ENCODE assay signal across 11 mouse cellular contexts in the genomic region with DNA sequence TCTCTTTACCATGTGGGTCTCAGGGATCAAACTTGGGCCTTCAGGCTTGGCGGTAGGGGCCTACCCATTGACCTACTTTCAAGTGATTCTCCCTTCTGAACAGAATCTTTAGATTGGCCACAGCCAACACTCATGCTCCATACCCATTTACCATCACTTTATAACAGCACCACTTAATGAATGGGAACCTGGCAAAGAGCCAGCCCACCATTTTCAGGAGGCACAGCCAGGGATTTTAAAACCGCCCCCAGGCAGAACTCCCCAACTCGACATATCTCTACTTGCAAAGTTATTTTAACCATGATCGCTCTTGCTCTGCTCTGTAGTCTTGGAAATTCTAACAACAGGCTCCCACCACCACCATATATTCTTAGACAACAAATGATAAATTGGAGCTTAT. TPM values are rescaled to one million over a fixed set of nuclear protein-coding genes. Genes with fewer than 3 reads are reported as not detected.
DNase-seq lines count a peak whose midpoint lies in the region; TF ChIP-seq lines count a peak whose summit lies in the region.
"Had no signal": no experiment of that assay in that cellular context is flagged by ENCODE, and none has a peak within 500 bp of the region (broad histone marks: within the 10 kb centered on the region; RNA-seq: fewer than 3 reads in every experiment).

No protein-coding gene starts in this region.

- TF ChIP-seq POLR2A in brain, embryonic 14.5 days (IDR thresholded peaks at IDR 0.05; ENCODE audit: borderline replicate concordance, extremely low read depth, insufficient read depth, insufficient read length, poor library complexity, severe bottlenecking), result no peak

- intact Hi-C loops in left cerebral cortex, postnatal 25 days (cut with DNase I), result loop anchor here (10.0 kb wide), 1 partner anchor 478 kb away; a partner anchor contains a TSS

- DNase-seq in left cerebral cortex, postnatal 25 days (ENCODE audit: low spot score in 2 of 2), result peak; percentile 16 to 42
- no peak for DNase-seq in left cerebral cortex, adult 11 months (ENCODE audit: low spot score)
- DNase-seq in right cerebral cortex, adult 2 months (ENCODE audit: low spot score in 2 of 2), result peak; percentile 26 to 36
- DNase-seq in right cerebral cortex, postnatal 25 days, result no peak
- DNase-seq in brain, embryonic 14.5 days (ENCODE audit: low read depth), result peak; percentile 17
- DNase-seq in heart, adult 18-20 months, result no peak
- DNase-seq: adrenal gland, adult 8-10 months; adrenal gland, postnatal 36 days; gastrocnemius, postnatal 36 days; heart, adult 2 months; heart, postnatal 14 days had no signal

- TF ChIP-seq CTCF in brain, embryonic 14.5 days (IDR thresholded peaks at IDR 0.05; ENCODE audit: borderline replicate concordance, extremely low read depth, insufficient read depth, insufficient read length), result no peak

RNA-seq across cellular contexts. Expression of a gene that starts 53.8 kb away (rescaled TPM):
- total RNA-seq in left cerebral cortex, postnatal 25 days (2021), result 10 to 100 TPM; 35.3 to 42.8 TPM
- polyA plus RNA-seq in brain, embryonic 14.5 days (2012; rRNA removed), result 80.2 and 81.0 TPM in 2 replicates
- 10 to 100 TPM; 84.9 to 91.1 TPM for total RNA-seq in heart, adult 18-20 months (2021)

Comparison
In these comparisons a context has a peak if more than half of its experiments do, and no peak if none do; other contexts are left out.
1. DNase-seq: peak in left cerebral cortex, postnatal 25 days (2 of 2), right cerebral cortex, adult 2 months (2 of 2) and brain, embryonic 14.5 days (single experiment); none in left cerebral cortex, adult 11 months (single experiment), right cerebral cortex, postnatal 25 days (single experiment) and heart, adult 18-20 months (0 of 2).